Mouse (Mus musculus): Measurements from ENCODE around the gene Sptbn4. TPM values are rescaled to one million over a fixed set of nuclear protein-coding genes. Genes with fewer than 3 reads are reported as not detected.
A peak's percentile ranks its signal among the peaks of the same experiment; 100 is the strongest.
"Not testable (repeated sequence)": the region's sequence is repeated elsewhere in the genome, so short reads cannot be mapped to it uniquely, and the experiment has no call there.

Sptbn4 gene
- polyA plus RNA-seq (2015; fragmentation: Nextera tagmentation; extraction: Ambion mirVana) = 0.36 and 0.44 TPM in 2 replicates

- Histone ChIP-seq H3K9ac (ENCODE audit: low read depth, low read length) (peak within 1 kb of the TSS; percentile 80), H3K36me3 (ENCODE audit: control insufficient read depth, insufficient read depth, low read length) (no peaks in the 10 kb centered on the region), H3K27ac (ENCODE audit: low read length) (peak within 1 kb of the TSS; percentile 63), H3K27me3 (replicated peaks; ENCODE audit: control insufficient read depth, insufficient read depth, low read length) (peaks cover 18% of the 10 kb centered on the region), H3K4me3 (ENCODE audit: low read length) (peak within 1 kb of the TSS; percentile 73), H3K4me1 (ENCODE audit: control insufficient read depth, insufficient read depth, low read length) (peaks cover 25% of the 10 kb centered on the region), H3K9me3 (ENCODE audit: control insufficient read depth, low read length) (no peaks in the 10 kb centered on the region), H3K4me2 (ENCODE audit: low read depth, low read length) (peak within 1 kb of the TSS; percentile 99)
- peak; percentile 92 for ATAC-seq
- WGBS = 1% methylated on average over 54 of the region's 54 CpGs
These were observed at the start of gene Sptbn4, which contains the start of gene Blvrb for GRCm38 (mm10) chr7:27447419-27448286. Sptbn4 (minus strand) TSS chr7:27447686. Blvrb (plus strand) TSS chr7:27447978.

DNA sequence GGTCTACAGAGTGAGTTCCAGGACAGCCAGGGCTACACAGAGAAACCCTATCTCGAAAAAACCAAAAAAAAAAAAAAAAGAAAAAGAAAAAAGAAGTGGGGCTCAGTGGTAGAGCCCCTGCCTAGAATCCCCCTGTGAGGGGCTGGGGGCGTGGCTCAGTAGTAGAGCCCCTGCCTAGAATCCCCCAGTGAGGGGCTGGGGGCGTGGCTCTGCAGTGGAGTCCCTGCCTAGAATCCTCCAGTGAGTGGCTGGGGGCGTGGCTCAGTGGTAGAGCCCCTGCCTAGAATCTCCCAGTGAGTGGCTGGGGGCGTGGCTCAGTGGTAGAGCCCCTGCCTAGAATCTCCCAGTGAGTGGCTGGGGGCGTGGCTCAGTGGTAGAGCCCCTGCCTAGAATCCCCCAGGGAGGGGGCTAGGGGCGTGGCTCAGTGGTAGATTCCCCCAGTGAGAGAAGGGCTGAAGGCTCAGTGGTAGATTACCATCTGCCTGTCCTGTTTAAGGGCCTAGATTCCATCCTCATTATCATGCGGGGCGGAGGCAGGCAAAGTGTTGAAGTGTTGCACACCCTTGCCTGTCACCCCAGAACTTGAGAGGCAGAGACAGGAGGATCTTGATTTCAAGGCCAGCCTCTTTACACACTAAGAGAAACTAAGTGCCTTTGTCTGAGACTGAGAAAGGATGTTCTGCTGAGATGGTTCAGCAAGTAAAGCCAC lies 47.3 kb upstream of the Sptbn4 start:
- WGBS = 89% methylated on average over 9 of the region's 9 CpGs
- not testable (repeated sequence) for H3K27ac ChIP-seq (ENCODE audit: low read length); H3K9ac ChIP-seq (ENCODE audit: low read depth, low read length); H3K4me2 ChIP-seq (ENCODE audit: low read depth, low read length); ATAC-seq; H3K9me3 ChIP-seq (ENCODE audit: control insufficient read depth, low read length); H3K36me3 ChIP-seq (ENCODE audit: control insufficient read depth, insufficient read depth, low read length); H3K27me3 ChIP-seq (replicated peaks; ENCODE audit: control insufficient read depth, insufficient read depth, low read length); H3K4me3 ChIP-seq (ENCODE audit: low read length)
- H3K4me1 ChIP-seq (ENCODE audit: control insufficient read depth, insufficient read depth, low read length) = peaks cover 20% of the 10 kb centered on the region

DNA sequence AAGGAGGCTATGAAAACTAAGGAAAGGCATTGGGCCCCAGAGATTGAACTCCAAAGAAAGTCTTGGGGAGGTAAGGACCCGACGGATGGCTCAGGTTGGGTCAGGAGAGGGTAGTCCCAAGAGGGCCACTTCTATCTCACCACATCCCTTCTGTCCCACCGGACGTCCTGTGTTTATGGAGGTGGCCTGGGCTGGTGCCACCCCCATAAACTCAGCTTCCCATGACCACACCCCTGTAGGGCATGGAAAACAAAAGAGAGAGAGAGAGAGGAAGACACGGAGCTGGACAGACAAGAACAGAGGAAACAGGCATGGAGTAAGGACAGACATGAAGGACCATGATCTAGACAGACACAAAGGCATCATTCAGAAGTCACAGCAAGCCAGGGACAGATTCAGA lies 46.0 kb upstream of the Sptbn4 start:
- Histone ChIP-seq H3K4me1 (ENCODE audit: control insufficient read depth, insufficient read depth, low read length) (peaks cover 28% of the 10 kb centered on the region), H3K27me3 (replicated peaks; ENCODE audit: control insufficient read depth, insufficient read depth, low read length) (no peaks in the 10 kb centered on the region), H3K9ac (ENCODE audit: low read depth, low read length) (no peak overlapping the region), H3K36me3 (ENCODE audit: control insufficient read depth, insufficient read depth, low read length) (0 out of 2 replicates have a peak, but pooled peaks cover 3% of the 10 kb centered on the region), H3K27ac (ENCODE audit: low read length) (no peak overlapping the region), H3K9me3 (ENCODE audit: control insufficient read depth, low read length) (no peaks in the 10 kb centered on the region), H3K4me3 (ENCODE audit: low read length) (no peak overlapping the region), H3K4me2 (ENCODE audit: low read depth, low read length) (no peak overlapping the region)
- WGBS = 88% methylated on average over 5 of the region's 5 CpGs
- no peak for ATAC-seq

- no peaks in the 10 kb centered on the region for H3K9me3 ChIP-seq (ENCODE audit: control insufficient read depth, low read length)
- no peak overlapping the region for H3K4me2 ChIP-seq (ENCODE audit: low read depth, low read length)
- H3K36me3 ChIP-seq (ENCODE audit: control insufficient read depth, insufficient read depth, low read length) = 0 out of 2 replicates have a peak, but pooled peaks cover 3% of the 10 kb centered on the region
- H3K27ac ChIP-seq (ENCODE audit: low read length) = no peak overlapping the region
- H3K4me3 ChIP-seq (ENCODE audit: low read length) = no peak overlapping the region
- H3K9ac ChIP-seq (ENCODE audit: low read depth, low read length) = no peak overlapping the region
- peaks cover 33% of the 10 kb centered on the region for H3K4me1 ChIP-seq (ENCODE audit: control insufficient read depth, insufficient read depth, low read length)
- ATAC-seq = no peak
- WGBS = 49% methylated on average over 3 of the region's 3 CpGs
- H3K27me3 ChIP-seq (replicated peaks; ENCODE audit: control insufficient read depth, insufficient read depth, low read length) = no peaks in the 10 kb centered on the region
These were observed 45.5 kb upstream of the Sptbn4 start for GRCm38 (mm10) chr7:27493022-27493421.

GRCm38 (mm10) chr7:27491856-27492255 lies 44.4 kb upstream of the Sptbn4 start:
- 0 out of 2 replicates have a peak overlapping the region, but pooled peaks have one; percentile 1 for H3K27ac ChIP-seq (ENCODE audit: low read length)
- 63% methylated on average over 7 of the region's 7 CpGs for WGBS
- H3K9me3 ChIP-seq (ENCODE audit: control insufficient read depth, low read length) = no peaks in the 10 kb centered on the region
- 0 out of 2 replicates have a peak, but pooled peaks cover 3% of the 10 kb centered on the region for H3K36me3 ChIP-seq (ENCODE audit: control insufficient read depth, insufficient read depth, low read length)
- ATAC-seq = no peak
- H3K9ac ChIP-seq (ENCODE audit: low read depth, low read length) = no peak overlapping the region
- no peaks in the 10 kb centered on the region for H3K27me3 ChIP-seq (replicated peaks; ENCODE audit: control insufficient read depth, insufficient read depth, low read length)
- H3K4me2 ChIP-seq (ENCODE audit: low read depth, low read length) = no peak overlapping the region
- H3K4me3 ChIP-seq (ENCODE audit: low read length) = no peak overlapping the region
- H3K4me1 ChIP-seq (ENCODE audit: control insufficient read depth, insufficient read depth, low read length) = peaks cover 34% of the 10 kb centered on the region

DNA sequence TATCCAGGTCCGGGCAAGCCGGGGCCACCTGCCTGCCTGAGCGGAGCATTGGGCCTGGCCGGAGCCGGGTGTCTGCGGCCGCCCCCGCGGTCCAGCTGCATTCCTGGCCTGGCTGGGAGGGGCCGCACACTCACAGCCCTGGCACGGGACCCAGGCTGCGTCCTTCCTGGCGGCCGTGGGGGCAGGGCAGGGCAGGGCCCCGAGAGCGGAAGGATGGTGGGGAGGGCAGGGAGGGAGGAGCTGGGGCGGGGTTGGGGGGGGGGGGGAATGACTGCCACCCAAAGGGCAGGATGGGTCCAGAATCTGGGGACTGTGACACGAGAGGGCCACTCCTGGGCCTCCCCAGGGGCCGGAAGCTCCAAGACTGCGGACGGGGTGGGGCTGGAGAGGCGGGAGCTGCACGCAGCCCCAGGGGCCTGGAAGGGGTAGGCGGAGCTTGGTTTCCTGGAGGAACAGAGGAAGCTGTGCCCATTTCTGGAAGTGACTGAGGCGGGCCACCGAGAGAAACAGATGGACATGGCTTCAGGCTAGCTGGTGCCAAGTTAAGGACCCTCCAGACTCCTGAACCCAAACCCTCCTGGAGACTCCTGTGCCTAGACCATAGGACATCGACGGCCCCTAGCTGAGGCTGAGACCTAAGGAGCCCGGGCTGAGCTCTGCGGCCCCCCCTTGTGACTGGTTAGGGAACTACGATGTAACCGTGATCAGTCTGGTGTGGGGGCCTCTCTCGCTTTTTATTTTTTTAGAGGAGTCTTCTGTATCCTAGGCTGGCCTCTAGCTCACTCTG lies 43.2 kb upstream of the Sptbn4 start:
- ATAC-seq = peak; percentile 87
- peak overlapping the region; percentile 69 for H3K9ac ChIP-seq (ENCODE audit: low read depth, low read length)
- peak overlapping the region; percentile 49 for H3K4me3 ChIP-seq (ENCODE audit: low read length)
- 0 out of 2 replicates have a peak, but pooled peaks cover 3% of the 10 kb centered on the region for H3K36me3 ChIP-seq (ENCODE audit: control insufficient read depth, insufficient read depth, low read length)
- under 1% methylated on average over 29 of the region's 33 CpGs for WGBS
- peak overlapping the region; percentile 95 for H3K27ac ChIP-seq (ENCODE audit: low read length)
- peak overlapping the region; percentile 61 for H3K4me2 ChIP-seq (ENCODE audit: low read depth, low read length)
- peaks cover 35% of the 10 kb centered on the region for H3K4me1 ChIP-seq (ENCODE audit: control insufficient read depth, insufficient read depth, low read length)
- H3K27me3 ChIP-seq (replicated peaks; ENCODE audit: control insufficient read depth, insufficient read depth, low read length) = no peaks in the 10 kb centered on the region
- H3K9me3 ChIP-seq (ENCODE audit: control insufficient read depth, low read length) = no peaks in the 10 kb centered on the region

DNA sequence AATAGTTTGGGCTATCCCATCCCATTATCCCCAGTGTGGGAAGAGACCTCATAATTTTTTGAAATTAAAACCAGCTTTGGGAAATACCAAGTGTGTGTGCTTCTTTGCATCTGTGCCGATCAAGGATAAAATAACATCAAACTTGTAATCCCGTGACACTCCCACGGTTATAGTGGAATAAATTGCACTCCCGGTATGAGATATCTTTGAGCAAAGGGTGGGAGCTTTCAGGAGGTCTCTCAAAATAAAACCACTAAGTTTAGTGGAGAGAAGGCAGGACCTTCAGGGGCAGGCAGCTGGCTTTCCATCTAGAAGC lies 42.7 kb upstream of the Sptbn4 start:
- H3K27me3 ChIP-seq (replicated peaks; ENCODE audit: control insufficient read depth, insufficient read depth, low read length) = no peaks in the 10 kb centered on the region
- peak overlapping the region; percentile 95 for H3K27ac ChIP-seq (ENCODE audit: low read length)
- peak overlapping the region; percentile 69 for H3K9ac ChIP-seq (ENCODE audit: low read depth, low read length)
- WGBS = 30% methylated on average over 4 of the region's 4 CpGs
- H3K36me3 ChIP-seq (ENCODE audit: control insufficient read depth, insufficient read depth, low read length) = 0 out of 2 replicates have a peak, but pooled peaks cover 3% of the 10 kb centered on the region
- peak overlapping the region; percentile 49 for H3K4me3 ChIP-seq (ENCODE audit: low read length)
- no peak for ATAC-seq
- peak overlapping the region; percentile 61 for H3K4me2 ChIP-seq (ENCODE audit: low read depth, low read length)
- H3K4me1 ChIP-seq (ENCODE audit: control insufficient read depth, insufficient read depth, low read length) = peaks cover 36% of the 10 kb centered on the region
- no peaks in the 10 kb centered on the region for H3K9me3 ChIP-seq (ENCODE audit: control insufficient read depth, low read length)

GRCm38 (mm10) chr7:27489270-27489869 lies 41.9 kb upstream of the Sptbn4 start:
- H3K36me3 ChIP-seq (ENCODE audit: control insufficient read depth, insufficient read depth, low read length) = 0 out of 2 replicates have a peak, but pooled peaks cover 3% of the 10 kb centered on the region
- ATAC-seq = no peak
- no peaks in the 10 kb centered on the region for H3K27me3 ChIP-seq (replicated peaks; ENCODE audit: control insufficient read depth, insufficient read depth, low read length)
- 92% methylated on average over 25 of the region's 25 CpGs for WGBS
- peaks cover 36% of the 10 kb centered on the region for H3K4me1 ChIP-seq (ENCODE audit: control insufficient read depth, insufficient read depth, low read length)
- H3K4me3 ChIP-seq (ENCODE audit: low read length) = 0 out of 2 replicates have a peak overlapping the region, but pooled peaks have one; percentile 2
- H3K27ac ChIP-seq (ENCODE audit: low read length) = peak overlapping the region; percentile 95
- peak overlapping the region; percentile 1; the same call in 1 of the 2 replicates for H3K9ac ChIP-seq (ENCODE audit: low read depth, low read length)
- no peaks in the 10 kb centered on the region for H3K9me3 ChIP-seq (ENCODE audit: control insufficient read depth, low read length)
- no peak overlapping the region for H3K4me2 ChIP-seq (ENCODE audit: low read depth, low read length)

All from intestine, embryonic 16.5 days (tissue).